Mouse (Mus musculus): ENCODE data around the gene Srrd. TPM values are rescaled to one million over a fixed set of nuclear protein-coding genes. Genes with fewer than 3 reads are reported as not detected.

Srrd gene
- polyA plus RNA-seq, 1 experiment from 2014 or later = 40.5 TPM

DNA sequence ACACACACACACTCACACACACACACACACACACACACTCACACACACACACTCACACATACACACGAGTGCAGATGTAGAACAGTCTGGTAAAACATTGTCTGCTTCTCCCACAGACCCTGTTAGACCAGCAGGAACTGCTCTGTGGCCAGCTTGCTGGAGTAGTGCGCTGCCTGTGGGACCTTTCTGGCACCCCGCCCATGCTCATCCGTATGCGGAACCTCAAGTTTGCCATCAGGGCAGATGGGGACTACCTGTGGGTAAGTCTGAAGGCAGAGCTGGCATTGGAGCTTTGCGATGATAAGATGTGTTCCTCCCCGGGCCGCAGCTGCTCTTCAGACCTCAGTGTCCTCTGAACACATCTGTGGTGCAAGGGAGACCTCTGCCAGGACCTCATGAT lies 6.3 kb upstream of the Srrd start:
- DNase-seq (ENCODE audit: low spot score) = no peak

DNA sequence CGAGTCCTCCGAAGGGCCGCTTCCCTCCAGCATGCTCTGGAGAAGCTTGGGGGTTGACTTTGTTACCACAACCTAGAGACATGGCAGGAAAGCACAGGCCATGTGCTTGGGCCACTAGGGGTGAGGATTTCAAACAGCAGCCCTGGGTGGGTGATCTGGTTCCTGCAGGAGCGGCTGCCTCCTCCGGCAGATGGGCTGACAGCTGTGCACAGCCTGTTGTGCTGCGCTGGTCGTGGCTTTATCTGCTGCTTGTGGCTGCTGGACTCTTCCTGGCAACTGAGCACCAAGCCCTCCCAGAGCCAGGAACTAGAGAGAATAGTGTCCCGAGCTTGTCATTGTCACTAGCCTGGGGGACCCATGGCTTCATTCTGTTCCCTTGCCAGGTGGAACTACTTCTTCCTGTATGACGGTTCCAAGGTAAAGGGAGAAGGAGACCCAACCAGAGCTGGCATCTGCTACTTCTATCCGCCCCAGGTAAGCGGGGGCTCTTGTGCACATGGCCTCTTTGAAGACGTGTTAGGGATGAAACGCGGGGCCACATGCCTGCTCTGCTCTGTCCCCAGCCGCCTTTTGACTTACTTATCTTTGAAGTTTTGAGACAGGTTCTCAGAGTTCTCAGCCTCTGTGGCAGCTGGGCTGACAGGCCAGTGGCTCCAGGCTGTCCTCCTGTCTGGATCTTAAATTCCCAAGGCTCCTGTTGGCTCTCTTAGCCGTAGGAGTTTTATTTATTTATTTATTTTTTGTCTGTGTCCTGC lies 3.5 kb upstream of the Srrd start:
- H3K27me3 ChIP-seq (ENCODE audit: insufficient read depth, poor library complexity, severe bottlenecking) = no peaks in the 10 kb centered on the region
- H3K4me3 ChIP-seq = no peak overlapping the region
- WGBS = 83% methylated on average over 16 of the region's 16 CpGs
- peaks cover 28% of the 10 kb centered on the region for H3K4me1 ChIP-seq
- H3K9me3 ChIP-seq = no peaks in the 10 kb centered on the region
- no peak overlapping the region for H3K27ac ChIP-seq
- peaks cover 47% of the 10 kb centered on the region for H3K36me3 ChIP-seq
- DNase-seq (ENCODE audit: low spot score) = no peak

More for the DNA sequence above, 6.3 kb upstream of the Srrd start:
- WGBS = 89% methylated on average over 8 of the region's 8 CpGs
- Histone ChIP-seq H3K27ac (no peak overlapping the region), H3K36me3 (peaks cover 62% of the 10 kb centered on the region), H3K9me3 (no peaks in the 10 kb centered on the region), H3K4me1 (peaks cover 13% of the 10 kb centered on the region), H3K4me3 (no peak overlapping the region), H3K27me3 (ENCODE audit: insufficient read depth, poor library complexity, severe bottlenecking) (peaks cover 1% of the 10 kb centered on the region; the same call in 1 of the 2 replicates)

DNA sequence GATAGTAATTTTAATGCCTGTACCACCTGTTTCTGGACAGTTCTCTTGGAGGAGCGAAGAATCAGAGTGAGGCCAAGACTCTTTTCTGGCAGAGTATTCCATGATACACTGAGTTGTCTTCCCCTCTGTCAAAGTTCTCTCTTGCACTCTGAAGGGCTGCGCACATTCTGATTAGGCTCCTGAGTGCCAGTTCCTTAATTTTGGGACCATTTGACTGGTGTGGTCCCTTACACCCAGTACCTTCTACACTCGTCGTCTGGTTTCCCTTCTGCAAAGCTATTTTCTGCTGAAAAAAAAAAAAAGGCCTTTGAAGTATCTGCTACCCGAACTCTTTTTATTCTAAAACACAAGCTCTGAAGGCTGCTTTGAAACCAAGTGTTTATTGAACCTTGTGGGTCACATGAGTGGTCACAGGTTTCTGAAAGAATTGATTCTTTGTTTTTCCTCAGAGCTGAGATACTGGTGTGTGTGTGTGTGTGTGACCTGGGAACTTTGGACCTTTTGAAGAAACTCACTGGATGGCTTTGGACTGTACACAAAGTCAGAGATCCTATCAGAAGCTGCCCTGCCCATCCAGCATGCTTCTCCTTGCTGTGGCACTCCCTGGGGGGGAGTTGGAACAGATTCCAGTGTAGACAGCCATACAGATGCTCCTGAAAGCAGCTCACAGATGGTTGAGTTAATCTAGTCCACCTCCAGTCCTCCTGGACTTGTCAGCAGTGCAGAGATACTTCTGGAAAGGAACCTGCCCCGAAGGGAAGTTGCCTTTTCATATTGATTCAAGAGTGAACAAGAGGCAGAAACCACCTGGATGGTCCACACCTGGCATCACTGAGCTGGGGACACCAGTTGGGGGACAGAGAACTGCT lies 1.5 kb upstream of the Srrd start:
- Histone ChIP-seq H3K4me3 (no peak overlapping the region), H3K27ac (no peak overlapping the region), H3K9me3 (no peaks in the 10 kb centered on the region), H3K36me3 (peaks cover 36% of the 10 kb centered on the region), H3K4me1 (peaks cover 28% of the 10 kb centered on the region), H3K27me3 (ENCODE audit: insufficient read depth, poor library complexity, severe bottlenecking) (no peaks in the 10 kb centered on the region)
- no peak for DNase-seq (ENCODE audit: low spot score)
- WGBS = 77% methylated on average over 6 of the region's 6 CpGs

DNA sequence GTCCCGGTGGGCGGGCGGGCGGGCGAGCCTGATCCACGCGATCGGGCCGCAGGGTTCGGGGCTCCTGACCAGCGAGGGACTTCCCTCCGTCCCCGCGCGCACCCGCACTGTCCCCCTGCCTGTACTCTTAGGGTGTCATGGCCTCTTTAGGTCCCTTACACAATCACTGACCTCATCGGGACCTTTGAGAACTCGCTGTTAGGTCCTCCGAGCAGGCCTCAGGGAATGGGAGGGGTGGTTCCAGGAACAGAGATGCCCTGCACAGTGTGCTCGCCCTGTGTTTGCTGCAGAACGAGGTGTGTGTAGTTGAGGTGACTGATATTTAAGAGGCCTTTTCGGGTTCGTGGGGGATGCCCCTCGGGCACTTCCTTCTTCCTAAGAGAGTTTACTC lies 360 bp upstream of the Srrd start:
- Histone ChIP-seq H3K4me3 (peak overlapping the region; percentile 97), H3K36me3 (peaks cover 40% of the 10 kb centered on the region), H3K4me1 (peaks cover 28% of the 10 kb centered on the region), H3K9me3 (no peaks in the 10 kb centered on the region), H3K27me3 (ENCODE audit: insufficient read depth, poor library complexity, severe bottlenecking) (no peaks in the 10 kb centered on the region), H3K27ac (peak overlapping the region; percentile 96)
- 0% methylated on average over 24 of the region's 24 CpGs for WGBS
- DNase-seq (ENCODE audit: low spot score) = no peak

DNA sequence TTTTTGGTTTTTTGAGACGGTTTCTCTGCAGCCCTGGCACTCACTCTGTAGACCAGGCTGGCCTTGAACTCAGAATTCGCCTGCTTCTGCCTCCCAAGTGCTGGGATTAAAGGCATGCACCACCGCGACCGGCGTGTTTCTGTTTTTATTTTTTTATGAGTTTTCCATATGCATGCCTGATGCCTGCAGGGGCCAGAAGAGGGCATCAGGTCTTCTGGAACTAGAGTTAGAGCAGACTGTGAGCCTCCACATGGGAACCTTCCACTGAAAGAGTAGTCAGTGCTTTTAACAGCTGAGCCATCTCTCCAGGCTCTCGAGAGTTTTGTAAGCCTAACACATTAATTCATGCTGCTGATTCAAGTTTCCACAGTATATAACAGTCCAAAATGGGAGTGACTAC lies 3.6 kb downstream of the Srrd start:
- no peak for DNase-seq (ENCODE audit: low spot score)
- Histone ChIP-seq H3K27ac (no peak overlapping the region), H3K9me3 (no peaks in the 10 kb centered on the region), H3K4me1 (peaks cover 15% of the 10 kb centered on the region), H3K27me3 (ENCODE audit: insufficient read depth, poor library complexity, severe bottlenecking) (no peaks in the 10 kb centered on the region), H3K36me3 (peaks cover 58% of the 10 kb centered on the region), H3K4me3 (no peak overlapping the region)
- WGBS = 79% methylated on average over 7 of the region's 7 CpGs

GRCm38 (mm10) chr5:112337004-112337403 lies 5.8 kb downstream of the Srrd start:
- 95% methylated on average over 22 of the region's 22 CpGs for WGBS

GRCm38 (mm10) chr5:112335473-112335872 lies 7.4 kb downstream of the Srrd start:
- no peaks in the 10 kb centered on the region for H3K9me3 ChIP-seq
- H3K27me3 ChIP-seq (ENCODE audit: insufficient read depth, poor library complexity, severe bottlenecking) = no peaks in the 10 kb centered on the region
- H3K4me3 ChIP-seq = no peak overlapping the region
- H3K27ac ChIP-seq = no peak overlapping the region
- H3K4me1 ChIP-seq = no peaks in the 10 kb centered on the region
- 34% methylated on average over 2 of the region's 2 CpGs for WGBS
- peaks cover 91% of the 10 kb centered on the region for H3K36me3 ChIP-seq
- no peak for DNase-seq (ENCODE audit: low spot score)

More at GRCm38 (mm10) chr5:112337004-112337403, 5.8 kb downstream of the Srrd start:
- no peak for DNase-seq (ENCODE audit: low spot score)
- Histone ChIP-seq H3K36me3 (peaks cover 80% of the 10 kb centered on the region), H3K27me3 (ENCODE audit: insufficient read depth, poor library complexity, severe bottlenecking) (no peaks in the 10 kb centered on the region), H3K4me3 (no peak overlapping the region), H3K27ac (no peak overlapping the region), H3K4me1 (peaks cover 4% of the 10 kb centered on the region), H3K9me3 (no peaks in the 10 kb centered on the region)

- no peak for DNase-seq (ENCODE audit: low spot score)
- peaks cover 72% of the 10 kb centered on the region for H3K36me3 ChIP-seq
- no peaks in the 10 kb centered on the region for H3K9me3 ChIP-seq
- no peak overlapping the region for H3K4me3 ChIP-seq
- H3K27ac ChIP-seq = no peak overlapping the region
- WGBS = 91% methylated on average over 14 of the region's 14 CpGs
- no peaks in the 10 kb centered on the region for H3K27me3 ChIP-seq (ENCODE audit: insufficient read depth, poor library complexity, severe bottlenecking)
- H3K4me1 ChIP-seq = peaks cover 17% of the 10 kb centered on the region
Measured at GRCm38 (mm10) chr5:112329805-112330564, 12.9 kb downstream of the Srrd start.

- Histone ChIP-seq H3K27me3 (ENCODE audit: insufficient read depth, poor library complexity, severe bottlenecking) (no peaks in the 10 kb centered on the region), H3K36me3 (peaks cover 51% of the 10 kb centered on the region), H3K9me3 (no peaks in the 10 kb centered on the region), H3K27ac (no peak overlapping the region), H3K4me1 (peaks cover 24% of the 10 kb centered on the region), H3K4me3 (no peak overlapping the region)
- 91% methylated on average over 15 of the region's 15 CpGs for WGBS
- DNase-seq (ENCODE audit: low spot score) = no peak
Measured at GRCm38 (mm10) chr5:112327854-112328253, 15.0 kb downstream of the Srrd start.

DNA sequence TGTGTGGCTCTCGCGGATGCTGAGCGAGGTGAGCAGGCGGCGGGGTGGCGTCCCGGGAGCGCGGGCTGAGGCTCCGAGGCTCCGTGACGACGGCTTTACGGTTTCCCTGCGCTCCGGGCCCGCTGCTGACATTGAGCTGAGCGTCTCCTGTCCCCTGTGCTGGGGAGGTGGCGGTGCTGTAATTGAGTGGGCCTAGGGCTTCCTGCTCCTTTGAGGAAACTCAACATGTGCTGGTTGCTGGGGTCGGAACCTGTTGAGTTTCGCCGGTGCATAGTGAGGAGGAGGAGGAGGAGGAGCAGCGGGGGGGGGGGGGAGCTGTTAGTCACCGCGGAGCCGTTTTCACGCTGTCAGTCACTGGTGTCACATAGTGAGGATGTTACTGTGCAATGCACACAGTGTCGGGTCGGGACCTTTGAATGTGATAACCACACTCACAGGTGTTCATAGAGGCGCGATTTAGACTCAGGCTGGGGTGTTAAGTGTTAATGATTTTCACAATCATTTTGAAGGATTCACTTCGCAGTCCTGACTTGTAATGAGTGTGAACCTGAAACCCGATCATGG lies 16.3 kb downstream of the Srrd start:
- Histone ChIP-seq H3K27me3 (ENCODE audit: insufficient read depth, poor library complexity, severe bottlenecking) (no peaks in the 10 kb centered on the region), H3K4me1 (peaks cover 24% of the 10 kb centered on the region), H3K27ac (peak overlapping the region; percentile 87), H3K36me3 (peaks cover 38% of the 10 kb centered on the region), H3K9me3 (no peaks in the 10 kb centered on the region), H3K4me3 (peak overlapping the region; percentile 99)
- WGBS = 1% methylated on average over 33 of the region's 33 CpGs
- DNase-seq (ENCODE audit: low spot score) = no peak

DNA sequence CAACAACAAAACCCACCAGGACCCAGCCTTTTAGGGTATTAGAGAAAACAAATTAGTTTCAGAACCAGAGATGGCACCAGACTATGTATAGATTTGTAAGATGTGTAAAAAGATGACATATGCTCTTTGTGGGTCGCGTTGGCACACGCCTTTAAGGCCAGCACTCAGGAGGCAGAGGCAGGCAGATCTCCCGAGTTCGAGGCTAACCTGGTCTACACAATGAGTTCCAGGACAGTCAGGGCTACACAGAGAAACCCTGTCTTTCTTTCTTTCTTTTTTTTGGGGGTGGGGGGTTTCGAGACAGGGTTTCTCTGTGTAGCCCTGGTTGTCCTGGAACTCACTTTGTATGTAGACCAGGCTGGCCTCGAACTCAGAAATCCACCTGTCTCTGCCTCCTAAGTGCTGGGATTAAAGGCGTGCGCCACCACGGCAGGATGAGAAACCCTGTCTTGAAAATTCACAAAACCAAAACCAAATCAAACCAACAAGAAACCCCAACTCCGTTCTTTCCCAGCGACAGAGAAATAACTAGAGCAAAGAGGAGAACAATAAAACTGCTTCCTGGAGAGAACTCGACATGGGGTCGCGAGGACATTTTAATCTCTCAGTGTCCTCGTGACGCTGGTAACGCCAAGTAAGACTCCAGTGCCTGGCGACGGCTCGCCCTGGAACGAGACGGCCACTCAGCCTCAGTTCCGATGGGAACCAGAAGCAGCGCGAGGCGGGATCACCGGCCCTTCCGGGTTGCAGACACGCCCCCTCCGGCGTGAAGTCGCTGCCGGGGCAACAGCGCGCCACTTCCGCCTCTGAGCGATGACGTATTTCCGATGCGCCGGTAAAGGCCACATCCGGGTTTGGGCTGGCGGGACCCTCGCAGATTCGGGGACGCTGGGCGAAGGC lies 17.0 kb downstream of the Srrd start, which contains the start of gene Tfip11:
Gene Tfip11, plus strand, starts transcription at position 813 of the 900 bp plus-strand sequence.
- 7% methylated on average over 48 of the region's 48 CpGs for WGBS
- H3K36me3 ChIP-seq = peaks cover 30% of the 10 kb centered on the region
- peaks cover 24% of the 10 kb centered on the region for H3K4me1 ChIP-seq
- DNase-seq (ENCODE audit: low spot score) = peak; percentile 96
- no peaks in the 10 kb centered on the region for H3K9me3 ChIP-seq
- H3K27me3 ChIP-seq (ENCODE audit: insufficient read depth, poor library complexity, severe bottlenecking) = no peaks in the 10 kb centered on the region
- H3K4me3 ChIP-seq = peak within 1 kb of the TSS; percentile 99
- peak within 1 kb of the TSS; percentile 87 for H3K27ac ChIP-seq
